Mouse (Mus musculus) small intestine, adult 2 months (tissue): ENCODE data around the gene Usp3.

ENCODE experiments used
- CTCF ChIP-seq: fragments of 200-500 bp; IDR thresholded peaks from 2 replicates; pipeline ENCODE4 v1.5.1; 2012; ENCODE audit warnings: low read depth, mild to moderate bottlenecking, control low read depth, inconsistent platforms, low read length, moderate library complexity, mixed read lengths; ENCODE audit not compliant: insufficient replicate concordance, insufficient read length; ENCODE audit errors: extremely low read depth
- POLR2A ChIP-seq: fragments of 200-500 bp; IDR thresholded peaks from 2 replicates; pipeline ENCODE4 v1.6.1; 2012; ENCODE audit warnings: low read depth, mild to moderate bottlenecking, control low read depth, inconsistent platforms, low read length, moderate library complexity

DNA sequence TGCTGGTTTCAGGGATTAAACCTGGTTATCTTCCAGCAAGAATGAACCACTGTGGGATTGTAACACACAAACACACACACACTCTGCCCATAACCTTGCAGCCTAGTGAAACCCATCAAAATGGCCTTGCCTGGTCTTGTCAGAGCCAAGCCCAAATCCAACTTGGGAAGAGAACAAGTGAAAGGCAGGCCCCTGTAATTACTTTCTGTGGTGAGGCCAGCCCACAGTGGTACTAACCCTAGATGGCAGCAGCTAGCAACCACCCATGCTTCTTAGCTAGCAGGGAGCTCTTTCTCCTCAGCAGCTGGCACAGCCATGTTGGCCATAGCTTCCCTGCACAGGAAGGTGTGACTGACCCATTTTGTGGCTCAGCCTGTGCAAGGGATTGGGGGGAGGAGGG lies 79.8 kb downstream of the Usp3 start:
- TF ChIP-seq CTCF (no peak), POLR2A (no peak)
